In the genomic region with DNA sequence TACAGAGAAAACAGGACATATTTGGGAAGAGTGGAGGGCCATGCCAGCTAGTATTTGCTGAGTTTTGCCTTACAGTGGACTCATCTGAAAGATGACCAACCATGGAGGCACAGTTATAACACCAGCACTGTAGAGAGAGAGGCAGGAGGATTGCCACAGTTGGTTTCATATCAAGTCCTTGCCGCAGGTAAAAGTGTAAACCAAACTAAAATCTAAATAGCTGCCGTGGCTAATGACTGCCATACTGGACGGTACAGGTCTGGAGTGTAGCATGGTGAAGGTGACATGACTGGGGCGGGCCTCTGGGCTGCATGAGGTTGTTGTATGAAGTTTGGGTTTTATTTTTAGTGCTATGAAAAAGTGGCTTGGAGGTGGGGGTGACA, we compare ENCODE assay signal across 12 mouse cellular contexts. TPM values are rescaled to one million over a fixed set of nuclear protein-coding genes. Genes with fewer than 3 reads are reported as not detected.
DNase-seq lines count a peak whose midpoint lies in the region; ATAC-seq and TF ChIP-seq lines count a peak whose summit lies in the region.
"Had no signal": no experiment of that assay in that cellular context is flagged by ENCODE, and none has a peak within 500 bp of the region (broad histone marks: within the 10 kb centered on the region; RNA-seq: fewer than 3 reads in every experiment).

No protein-coding gene starts in this region.

- TF ChIP-seq CTCF in G1E (IDR thresholded peaks at IDR 0.05; ENCODE audit: low read depth, low read length) = no peak
- TF ChIP-seq CTCF in layer of hippocampus, adult 2 months (conservative IDR thresholded peaks at IDR 0.05) = no peak

- H3K4me2 ChIP-seq in heart, embryonic 16.5 days (ENCODE audit: low read depth, low read length) = peak overlapping the region; percentile 100; the same call in 1 of the 2 replicates
- H3K4me2 ChIP-seq in neural tube, embryonic 15.5 days = peak overlapping the region; percentile 86; the same call in 1 of the 2 replicates

- 71% methylated on average over 4 of the region's 4 CpGs for WGBS in heart, embryonic 16.5 days
- WGBS in neural tube, embryonic 15.5 days = 90% methylated on average over 4 of the region's 4 CpGs
- WGBS in macrophage (ENCODE audit: missing documents) = 25% methylated on average over 4 of the region's 4 CpGs

- H3K4me3 ChIP-seq in heart, embryonic 16.5 days (ENCODE audit: low read length) = peak overlapping the region; percentile 18
- H3K4me3 ChIP-seq in neural tube, embryonic 15.5 days (replicated peaks) = no peak overlapping the region
- H3K4me3 ChIP-seq in G1E (ENCODE audit: low read depth, low read length) (peak overlapping the region; percentile 85), macrophage (ENCODE audit: inconsistent target) (peak overlapping the region; percentile 94)
- no peak overlapping the region for H3K4me3 ChIP-seq in layer of hippocampus, adult 2 months

- no peak overlapping the region for H3K9ac ChIP-seq in heart, embryonic 16.5 days (ENCODE audit: low read length)
- no peak overlapping the region for H3K9ac ChIP-seq in neural tube, embryonic 15.5 days (replicated peaks)

- no peak for DNase-seq in heart, postnatal 36 days
- DNase-seq in neural tube, embryonic 10.5 days (ENCODE audit: extremely low spot score, low spot score) = no peak
- no peak for DNase-seq in G1E (ENCODE audit: low spot score)
- DNase-seq in layer of hippocampus, postnatal 25 days (ENCODE audit: extremely low spot score in 1 of 2, low spot score in 1 of 2) = no peak
- DNase-seq in layer of hippocampus, adult 2 months (ENCODE audit: low spot score in 2 of 2) = no peak

- H3K79me2 ChIP-seq in macrophage (ENCODE audit: inconsistent target) = peaks cover 48% of the 10 kb centered on the region

- H3K27ac ChIP-seq in heart, embryonic 16.5 days (ENCODE audit: low read length) = no peak overlapping the region
- H3K27ac ChIP-seq in neural tube, embryonic 15.5 days (replicated peaks) = no peak overlapping the region
- peak overlapping the region; percentile 96 for H3K27ac ChIP-seq in macrophage
- no peak overlapping the region for H3K27ac ChIP-seq in layer of hippocampus, adult 2 months
- H3K27ac ChIP-seq: hindbrain, embryonic 12.5 days; limb, embryonic 10.5 days; lung, embryonic 15.5 days had no signal

- no peaks in the 10 kb centered on the region for H3K4me1 ChIP-seq in heart, embryonic 16.5 days (ENCODE audit: control insufficient read depth, insufficient read depth, low read length)
- peaks cover 24% of the 10 kb centered on the region for H3K4me1 ChIP-seq in neural tube, embryonic 15.5 days
- H3K4me1 ChIP-seq in G1E (ENCODE audit: insufficient read depth, low read depth, low read length) = peaks cover 61% of the 10 kb centered on the region

- no peaks in the 10 kb centered on the region for H3K27me3 ChIP-seq in heart, embryonic 16.5 days (ENCODE audit: control insufficient read depth, insufficient read depth, low read length)
- no peaks in the 10 kb centered on the region for H3K27me3 ChIP-seq in neural tube, embryonic 15.5 days (replicated peaks)
- no peaks in the 10 kb centered on the region for H3K27me3 ChIP-seq in G1E (ENCODE audit: insufficient read depth, low read length)

- no peaks in the 10 kb centered on the region for H3K36me3 ChIP-seq in heart, embryonic 16.5 days (ENCODE audit: control insufficient read depth, insufficient read depth)
- peaks cover 10% of the 10 kb centered on the region; the same call in 1 of the 2 replicates for H3K36me3 ChIP-seq in neural tube, embryonic 15.5 days
- H3K36me3 ChIP-seq in G1E (replicated peaks) (peaks cover 22% of the 10 kb centered on the region), macrophage (ENCODE audit: inconsistent target) (peaks cover 17% of the 10 kb centered on the region; the same call in 1 of the 2 replicates)
- H3K36me3 ChIP-seq: heart, embryonic 10.5 days; hindbrain, embryonic 12.5 days; limb, embryonic 10.5 days; lung, embryonic 15.5 days had no signal

- intact Hi-C loops in heart, postnatal 36 days (cut with DNase I) = loop anchor here (2.0 to 10.0 kb wide), 3 partner anchors 36 to 178 kb away; partner anchors contain the start of gene Cenpv

- no peak for ATAC-seq in heart, embryonic 16.5 days (replicated peaks; ENCODE audit: extremely low read depth, insufficient read depth, low FRiP score)
- no peak for ATAC-seq in neural tube, embryonic 15.5 days (ENCODE audit: low FRiP score)
- no peak for ATAC-seq in G1E (ENCODE audit: extremely low read depth, insufficient number of reproducible peaks, low FRiP score, poor library complexity, severe bottlenecking)

- H3K9me3 ChIP-seq in heart, embryonic 16.5 days (replicated peaks; ENCODE audit: control insufficient read depth, low read length) = 0 out of 2 replicates have a peak, but pooled peaks cover 2% of the 10 kb centered on the region
- H3K9me3 ChIP-seq in neural tube, embryonic 15.5 days (replicated peaks) = no peaks in the 10 kb centered on the region
- no peaks in the 10 kb centered on the region for H3K9me3 ChIP-seq in G1E (replicated peaks)
- H3K9me3 ChIP-seq: heart, embryonic 10.5 days; hindbrain, embryonic 12.5 days; limb, embryonic 10.5 days; lung, embryonic 15.5 days had no signal

RNA-seq across cellular contexts. Expression of gene Trpv2, which starts 0.4 kb away (rescaled TPM):
- polyA plus RNA-seq in heart, embryonic 16.5 days (2015; fragmentation: Nextera tagmentation; extraction: Ambion mirVana) = 6.1 and 6.8 TPM in 2 replicates
- total RNA-seq in heart, postnatal 36 days (2021) = 1 to 10 TPM; 2.8 to 2.9 TPM
- polyA plus RNA-seq in neural tube, embryonic 15.5 days (2015; fragmentation: Nextera tagmentation; extraction: Ambion mirVana) = 32.3 and 32.9 TPM in 2 replicates
- total RNA-seq in G1E (2014; fragmentation: Nextera tagmentation) (50.2 and 67.3 TPM in 2 replicates), G1E (2017) (48.4 and 49.9 TPM in 2 replicates)
- polyA plus RNA-seq in G1E (2012) (17.4 and 22.5 TPM in 2 replicates), macrophage (2018) (71.4 to 114 TPM (median 91.5 TPM) in 3 replicates)
- total RNA-seq in macrophage (2018; cell fraction: chromatin; rRNA removed) = 100 to 1,000 TPM in 5 of 26 experiments, 10 to 100 TPM in 21; 19.2 to 109 (median 72.3) TPM
- 100 to 1,000 TPM in 23 of 26 experiments, 10 to 100 TPM in 3; 89.6 to 139 (median 116) TPM for total RNA-seq in macrophage (2018; cell fraction: cytosol; rRNA removed)
- 100 to 1,000 TPM in 18 of 26 experiments, 10 to 100 TPM in 8; 71.0 to 151 (median 118) TPM for total RNA-seq in macrophage (2018; cell fraction: nucleus; rRNA removed)
- 10 to 100 TPM; 14.3 to 16.0 TPM for total RNA-seq in layer of hippocampus, postnatal 25 days (2021)
- total RNA-seq in layer of hippocampus, adult 2 months (2021) = 10 to 100 TPM; 12.8 to 14.0 TPM

RNA-seq across cellular contexts. Expression of gene Ubb, which starts 23.7 kb away (rescaled TPM):
- polyA plus RNA-seq in heart, embryonic 16.5 days (2015; fragmentation: Nextera tagmentation; extraction: Ambion mirVana) = 2,482 and 2,483 TPM in 2 replicates
- 100 to 1,000 TPM; 708 to 720 TPM for total RNA-seq in heart, postnatal 36 days (2021)
- polyA plus RNA-seq in neural tube, embryonic 15.5 days (2015; fragmentation: Nextera tagmentation; extraction: Ambion mirVana) = 4,120 and 4,434 TPM in 2 replicates
- 814 and 964 TPM in 2 replicates for total RNA-seq in G1E (2014; fragmentation: Nextera tagmentation)
- total RNA-seq in G1E (2017) = 1,083 and 1,103 TPM in 2 replicates
- polyA plus RNA-seq in G1E (2012) = 1,429 and 2,208 TPM in 2 replicates
- 100 to 1,000 TPM in 2 of 26 experiments, 10 to 100 TPM in 24; 30.2 to 156 (median 53.6) TPM for total RNA-seq in macrophage (2018; cell fraction: chromatin; rRNA removed)
- total RNA-seq in macrophage (2018; cell fraction: cytosol; rRNA removed) = 1,000 to 10,000 TPM in 12 of 26 experiments, 100 to 1,000 TPM in 14; 573 to 1,418 (median 982) TPM
- total RNA-seq in macrophage (2018; cell fraction: nucleus; rRNA removed) = 100 to 1,000 TPM; 117 to 414 (median 278) TPM
- 916 to 1,557 TPM (median 1,390 TPM) in 3 replicates for polyA plus RNA-seq in macrophage (2018)
- 1,000 to 10,000 TPM; 1,687 to 1,997 TPM for total RNA-seq in layer of hippocampus, postnatal 25 days (2021)
- 1,000 to 10,000 TPM; 1,708 to 1,866 TPM for total RNA-seq in layer of hippocampus, adult 2 months (2021)

RNA-seq across cellular contexts. Expression of gene Cenpv, which starts 35.6 kb away (rescaled TPM):
- 18.0 and 21.4 TPM in 2 replicates for polyA plus RNA-seq in heart, embryonic 16.5 days (2015; fragmentation: Nextera tagmentation; extraction: Ambion mirVana)
- 10 to 100 TPM; 22.8 to 25.0 TPM for total RNA-seq in heart, postnatal 36 days (2021)
- 40.1 and 51.3 TPM in 2 replicates for polyA plus RNA-seq in neural tube, embryonic 15.5 days (2015; fragmentation: Nextera tagmentation; extraction: Ambion mirVana)
- total RNA-seq in G1E (2014; fragmentation: Nextera tagmentation) = 111 and 131 TPM in 2 replicates
- 67.5 and 81.9 TPM in 2 replicates for total RNA-seq in G1E (2017)
- 191 and 202 TPM in 2 replicates for polyA plus RNA-seq in G1E (2012)
- 10 to 100 TPM in 1 of 26 experiments, 1 to 10 TPM in 21, not detected in 4; 1.6 to 10.6 (median 3.8) TPM for total RNA-seq in macrophage (2018; cell fraction: chromatin; rRNA removed)
- 1 to 10 TPM; 1.7 to 9.7 (median 3.9) TPM for total RNA-seq in macrophage (2018; cell fraction: cytosol; rRNA removed)
- total RNA-seq in macrophage (2018; cell fraction: nucleus; rRNA removed) = 10 to 100 TPM in 3 of 26 experiments, 1 to 10 TPM in 21, under 1 TPM in 1, not detected in 1; 0.63 to 13.2 (median 3.8) TPM
- polyA plus RNA-seq in macrophage (2018) = 7.2 to 8.9 TPM (median 8.3 TPM) in 3 replicates
- total RNA-seq in layer of hippocampus, postnatal 25 days (2021) = 10 to 100 TPM; 41.1 to 44.8 TPM
- total RNA-seq in layer of hippocampus, adult 2 months (2021) = 10 to 100 TPM; 36.3 to 43.2 TPM

Comparison
In these comparisons a context has a peak if more than half of its experiments do, and no peak if none do; other contexts are left out.
1. H3K4me3 ChIP-seq: peak in heart, embryonic 16.5 days (single experiment), G1E (single experiment) and macrophage (single experiment); none in neural tube, embryonic 15.5 days (single experiment) and layer of hippocampus, adult 2 months (single experiment).